Mouse (Mus musculus) neural tube, embryonic 13.5 days (tissue): ENCODE measurements around the gene Olfr665. TPM values are rescaled to one million over a fixed set of nuclear protein-coding genes. Genes with fewer than 3 reads are reported as not detected.

Experiments used
- polyA plus RNA-seq: library from polyadenylated mRNA; unstranded; fragments of >200 nt; fragmentation: Nextera tagmentation; extraction: Ambion mirVana; gene quantifications from 2 replicates; pipeline ENCODE4 v1.2.1, GENCODE M21; 2015

Olfr665 gene
- polyA plus RNA-seq, 1 experiment from 2014 or later = not detected

Other genes starting within 250 kb of the Olfr665 start
- 0.12 TPM in 1 of 2 replicates, not detected in the other for gene Olfr658, start 230.7 kb upstream of the Olfr665 start, polyA plus RNA-seq
- gene Olfr659, start 211.3 kb upstream of the Olfr665 start, polyA plus RNA-seq = not detected in 2 replicates
- not detected in 2 replicates for gene Olfr661, start 191.5 kb upstream of the Olfr665 start, polyA plus RNA-seq
- gene Usp17le, start 100.6 kb upstream of the Olfr665 start, polyA plus RNA-seq = not detected in 2 replicates
- gene Usp17lb, start 35.4 kb upstream of the Olfr665 start, polyA plus RNA-seq = not detected in 2 replicates
- gene Usp17la, start 21.0 kb upstream of the Olfr665 start, polyA plus RNA-seq = not detected in 2 replicates
- not detected in 2 replicates for gene Olfr666, start 17.9 kb downstream of the Olfr665 start, polyA plus RNA-seq
- not detected in 2 replicates for gene Olfr667, start 43.5 kb downstream of the Olfr665 start, polyA plus RNA-seq
- not detected in 2 replicates for gene Olfr668, start 50.0 kb downstream of the Olfr665 start, polyA plus RNA-seq
- not detected in 2 replicates for gene Olfr669, start 56.2 kb downstream of the Olfr665 start, polyA plus RNA-seq
- not detected in 2 replicates for gene Olfr670, start 84.6 kb downstream of the Olfr665 start, polyA plus RNA-seq
- not detected in 2 replicates for gene Olfr671, start 101.1 kb downstream of the Olfr665 start, polyA plus RNA-seq
- gene Olfr672, start 124.0 kb downstream of the Olfr665 start, polyA plus RNA-seq = not detected in 2 replicates
- gene Olfr675, start 150.4 kb downstream of the Olfr665 start, polyA plus RNA-seq = not detected in 2 replicates
- not detected in 2 replicates for gene Olfr676, start 154.7 kb downstream of the Olfr665 start, polyA plus RNA-seq
- not detected in 2 replicates for gene Olfr677, start 173.3 kb downstream of the Olfr665 start, polyA plus RNA-seq
- not detected in 2 replicates for gene Olfr678, start 186.4 kb downstream of the Olfr665 start, polyA plus RNA-seq
- not detected in 2 replicates for gene Olfr679, start 203.2 kb downstream of the Olfr665 start, polyA plus RNA-seq
- not detected in 2 replicates for gene Olfr680-ps1, start 214.8 kb downstream of the Olfr665 start, polyA plus RNA-seq
- not detected in 2 replicates for gene Olfr681, start 238.8 kb downstream of the Olfr665 start, polyA plus RNA-seq